Mouse (Mus musculus) monocyte, adult 2 months (primary cell): ENCODE data around the gene Snn.
"Not testable (repeated sequence)": the region's sequence is repeated elsewhere in the genome, so short reads cannot be mapped to it uniquely, and the experiment has no call there.

ENCODE experiments used
- DNase-seq, 2 experiments: peaks; one replicate each; pipeline ENCODE4 v3.0.0; 2022; ENCODE audit warnings: low spot score in 2 of 2, low read depth in 1 of 2

Snn gene

GRCm38 (mm10) chr16:11060645-11061044 is at the start of gene Snn:
TSS of gene Snn (plus strand) at chr16:11060945.
- DNase-seq, result no peak

- no peak for DNase-seq
Observed at GRCm38 (mm10) chr16:11011206-11011605, 49.5 kb upstream of the Snn start.

- DNase-seq, result no peak
Observed at GRCm38 (mm10) chr16:11011939-11012338, 48.8 kb upstream of the Snn start.

- no peak for DNase-seq
Observed at GRCm38 (mm10) chr16:11012571-11013463, 47.9 kb upstream of the Snn start.

GRCm38 (mm10) chr16:11013464-11014147 is 47.1 kb upstream of the Snn start:
- not testable (repeated sequence) for DNase-seq

GRCm38 (mm10) chr16:11014407-11014806 is 46.3 kb upstream of the Snn start:
- DNase-seq, result no peak

GRCm38 (mm10) chr16:11016353-11016752 is 44.4 kb upstream of the Snn start:
- DNase-seq, result no peak

GRCm38 (mm10) chr16:11017807-11018595 is 42.7 kb upstream of the Snn start:
- DNase-seq, result no peak

- no peak for DNase-seq
Observed at GRCm38 (mm10) chr16:11021403-11022112, 39.2 kb upstream of the Snn start.

GRCm38 (mm10) chr16:11022113-11022489 is 38.6 kb upstream of the Snn start:
- DNase-seq, result no peak

- no peak for DNase-seq
Observed at GRCm38 (mm10) chr16:11023618-11024017, 37.1 kb upstream of the Snn start.

- no peak for DNase-seq
Observed at GRCm38 (mm10) chr16:11024841-11025240, 35.9 kb upstream of the Snn start.

GRCm38 (mm10) chr16:11028206-11028605 is 32.5 kb upstream of the Snn start:
- DNase-seq, result no peak

GRCm38 (mm10) chr16:11030844-11031243 is 29.9 kb upstream of the Snn start:
- no peak for DNase-seq

GRCm38 (mm10) chr16:11031320-11031719 is 29.4 kb upstream of the Snn start:
- no peak for DNase-seq

GRCm38 (mm10) chr16:11034193-11034803 is 26.4 kb upstream of the Snn start:
- peak; percentile 61 to 82 for DNase-seq

- DNase-seq, result no peak
Observed at GRCm38 (mm10) chr16:11035273-11035672, 25.5 kb upstream of the Snn start.

GRCm38 (mm10) chr16:11035790-11036431 is 24.8 kb upstream of the Snn start:
- DNase-seq, result peak in 1 of 2 experiments; percentile 21

- no peak for DNase-seq
Observed at GRCm38 (mm10) chr16:11040603-11041002, 20.1 kb upstream of the Snn start.

- DNase-seq, result no peak
Observed at GRCm38 (mm10) chr16:11043239-11043638, 17.5 kb upstream of the Snn start.
